Mouse (Mus musculus) left cerebral cortex, adult 18-20 months (tissue): ENCODE results near the gene Pygm. TPM values are rescaled to one million over a fixed set of nuclear protein-coding genes. Genes with fewer than 3 reads are reported as not detected.

Experiments used
- DNase-seq, 2 experiments: peaks; one replicate each; pipeline ENCODE4 v3.0.0; 2021 to 2022; ENCODE audit warnings: low spot score in 2 of 2, mixed read lengths in 1 of 2
- total RNA-seq, 2 experiments: library from RNA; stranded (reverse); gene quantifications; 2 replicates each; pipeline ENCODE4 v1.2.3; 2021

The Pygm gene
- total RNA-seq, 2 experiments from 2014 or later = 32.6 to 37.9 TPM

DNA sequence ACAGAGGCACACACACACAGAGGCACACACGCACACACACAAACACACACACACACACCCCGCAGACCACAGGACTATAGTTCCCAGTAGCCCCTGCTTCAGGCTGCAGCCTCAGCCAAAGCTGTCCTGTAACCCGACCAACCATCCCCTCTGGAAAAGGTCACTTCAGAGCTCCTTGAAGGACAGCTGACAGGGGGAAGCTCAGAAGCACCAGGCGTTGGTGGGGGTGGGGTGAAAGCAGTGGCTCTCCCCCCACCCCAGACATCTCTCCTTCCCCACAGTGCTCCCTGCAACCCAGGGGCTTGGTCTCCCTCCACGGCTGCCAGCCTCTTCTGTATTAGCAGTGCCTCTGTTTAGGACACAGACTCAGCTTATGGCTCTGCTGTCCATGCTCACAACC, 729 bp upstream of the Pygm start:
- DNase-seq = no peak

DNA sequence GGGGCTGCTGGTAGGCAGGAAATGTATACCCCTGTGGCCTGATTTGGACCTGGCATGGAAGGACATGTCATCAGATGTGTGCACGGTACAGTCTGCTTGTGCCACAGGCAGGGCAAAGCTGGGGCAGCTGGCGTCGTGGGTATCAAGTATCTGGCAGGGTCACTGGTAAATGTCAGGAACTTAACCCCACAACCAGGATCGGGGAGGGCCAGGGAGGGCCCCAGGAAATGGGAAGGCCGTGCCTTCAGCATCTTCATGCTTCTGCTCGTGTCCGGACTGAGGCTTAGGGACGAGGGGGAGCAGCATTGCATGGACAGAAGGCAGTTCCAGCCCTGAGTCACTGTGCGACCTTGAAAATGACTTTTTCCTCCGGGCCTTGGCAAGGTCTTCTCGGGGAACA, 755 bp downstream of the Pygm start:
- DNase-seq = no peak

- no peak for DNase-seq
Observed at GRCm38 (mm10) chr19:6385419-6385818, 1.2 kb downstream of the Pygm start.

DNA sequence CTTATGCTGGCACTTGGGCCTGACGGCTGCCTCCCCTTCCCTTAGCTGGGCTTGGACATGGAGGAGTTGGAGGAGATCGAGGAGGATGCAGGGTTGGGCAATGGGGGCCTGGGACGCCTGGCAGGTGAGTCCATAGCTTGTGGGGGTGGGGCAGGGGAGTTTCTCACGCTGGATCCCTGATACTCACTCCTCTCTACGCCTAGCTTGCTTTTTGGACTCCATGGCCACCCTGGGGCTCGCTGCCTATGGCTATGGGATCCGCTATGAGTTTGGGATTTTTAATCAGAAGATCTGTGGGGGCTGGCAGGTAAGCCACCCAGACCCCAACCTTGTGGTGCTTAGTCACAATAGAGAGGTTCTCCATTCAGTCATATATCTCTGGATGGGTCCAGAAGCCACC, 1.6 kb downstream of the Pygm start:
- no peak for DNase-seq

DNA sequence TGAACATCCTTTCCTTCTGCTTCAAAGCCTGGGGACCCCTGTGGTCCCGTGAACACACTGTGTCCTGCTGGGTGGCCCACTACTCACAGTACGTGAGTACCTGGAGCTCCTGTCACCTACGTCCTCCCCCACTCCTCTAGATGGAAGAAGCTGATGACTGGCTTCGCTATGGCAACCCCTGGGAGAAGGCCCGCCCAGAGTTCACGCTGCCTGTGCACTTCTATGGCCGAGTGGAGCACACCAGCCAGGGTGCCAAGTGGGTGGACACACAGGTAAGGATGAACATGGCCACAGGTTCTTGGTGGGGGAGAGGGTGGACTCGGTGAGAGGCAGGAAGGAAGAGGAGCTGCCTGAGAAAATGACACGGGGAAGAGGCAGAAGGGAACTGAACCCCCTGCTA, 2.0 kb downstream of the Pygm start:
- no peak for DNase-seq

GRCm38 (mm10) chr19:6388006-6388405, 3.8 kb downstream of the Pygm start:
- no peak for DNase-seq

DNA sequence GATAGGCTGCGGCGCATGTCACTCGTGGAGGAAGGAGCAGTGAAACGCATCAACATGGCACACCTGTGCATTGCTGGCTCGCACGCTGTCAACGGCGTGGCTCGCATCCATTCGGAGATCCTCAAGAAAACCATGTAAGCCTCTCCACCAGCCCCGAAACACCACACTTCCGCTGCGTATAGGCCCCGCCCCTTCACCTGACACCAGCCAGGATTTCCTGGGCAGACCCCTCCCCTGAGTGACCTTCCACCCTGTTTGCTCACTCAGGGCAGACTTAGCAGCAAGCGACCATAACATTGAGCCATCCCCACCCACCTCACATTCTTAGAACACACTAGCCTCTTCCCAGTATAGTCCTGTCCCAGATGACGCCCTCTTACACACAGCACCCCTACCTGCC, 5.6 kb downstream of the Pygm start:
- DNase-seq = no peak

- no peak for DNase-seq
Observed at GRCm38 (mm10) chr19:6390251-6390650, 6.1 kb downstream of the Pygm start.

DNA sequence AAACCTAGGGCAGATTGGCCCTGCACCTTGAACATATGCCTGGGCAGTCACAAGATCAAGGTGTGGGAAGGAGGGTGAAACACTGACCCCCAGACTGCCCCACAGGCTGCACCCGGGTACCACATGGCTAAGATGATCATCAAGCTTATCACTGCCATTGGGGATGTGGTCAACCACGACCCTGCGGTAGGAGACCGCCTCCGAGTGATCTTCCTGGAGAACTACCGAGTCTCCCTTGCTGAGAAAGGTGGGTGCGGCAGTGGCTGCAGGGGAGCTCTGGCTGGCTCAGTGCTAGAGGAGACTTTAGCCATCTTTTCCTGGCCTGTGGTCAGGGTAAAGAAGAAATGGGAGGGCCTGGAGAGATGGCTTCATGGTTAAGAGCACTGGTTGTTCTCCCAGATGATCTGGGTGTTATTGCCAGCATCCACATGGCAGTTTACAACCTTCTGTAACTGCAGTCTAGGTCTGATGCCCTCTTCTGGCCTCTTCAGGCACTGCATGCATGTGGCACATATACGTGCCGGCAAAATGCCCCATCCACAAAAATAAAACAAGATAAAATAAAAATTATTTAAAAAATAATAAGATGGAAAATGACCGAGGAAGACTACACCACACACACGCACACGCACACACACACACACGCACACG, 8.7 kb downstream of the Pygm start:
- no peak for DNase-seq

DNA sequence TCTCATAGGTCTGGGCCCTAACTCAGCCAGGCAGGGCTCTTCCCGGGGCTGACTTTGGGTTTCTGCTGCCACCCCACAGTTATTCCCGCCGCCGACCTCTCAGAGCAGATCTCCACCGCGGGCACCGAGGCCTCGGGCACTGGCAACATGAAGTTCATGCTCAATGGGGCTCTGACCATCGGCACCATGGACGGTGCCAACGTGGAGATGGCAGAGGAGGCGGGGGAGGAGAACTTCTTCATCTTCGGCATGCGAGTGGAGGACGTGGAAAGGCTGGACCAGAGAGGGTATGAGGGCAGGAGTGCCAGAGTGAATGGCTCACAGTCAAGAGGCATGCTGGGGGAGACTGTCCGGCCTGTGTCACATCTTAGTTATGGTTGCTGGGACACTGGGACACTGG, 9.4 kb downstream of the Pygm start:
- no peak for DNase-seq

GRCm38 (mm10) chr19:6396237-6396636, 12.0 kb downstream of the Pygm start:
- no peak for DNase-seq

DNA sequence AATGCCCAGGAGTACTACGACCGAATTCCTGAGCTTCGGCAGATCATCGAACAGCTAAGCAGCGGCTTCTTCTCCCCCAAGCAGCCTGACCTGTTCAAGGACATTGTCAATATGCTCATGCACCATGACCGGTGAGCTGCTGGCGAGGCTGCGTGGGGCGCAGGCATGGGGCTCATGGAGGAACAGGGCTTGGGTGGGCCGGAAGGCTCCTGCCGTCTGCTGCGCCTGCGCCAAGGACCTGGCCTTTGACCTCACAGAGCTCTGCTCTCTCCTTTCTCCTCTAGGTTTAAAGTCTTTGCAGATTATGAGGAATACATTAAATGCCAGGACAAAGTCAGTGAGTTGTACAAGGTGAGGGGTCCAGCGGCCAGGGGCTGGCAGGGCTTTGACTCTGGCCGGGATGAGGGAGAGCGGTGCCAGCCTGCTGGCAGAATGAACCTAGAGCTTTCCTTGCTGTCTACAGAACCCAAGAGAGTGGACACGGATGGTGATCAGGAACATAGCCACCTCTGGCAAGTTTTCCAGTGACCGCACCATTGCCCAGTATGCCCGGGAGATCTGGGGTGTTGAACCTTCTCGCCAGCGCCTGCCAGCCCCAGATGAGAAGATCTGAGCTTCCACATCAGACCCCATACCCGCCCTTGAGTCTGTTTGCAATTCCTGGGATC, 13.5 kb downstream of the Pygm start:
- DNase-seq = no peak

GRCm38 (mm10) chr19:6398447-6399284, 14.5 kb downstream of the Pygm start:
- no peak for DNase-seq

DNA sequence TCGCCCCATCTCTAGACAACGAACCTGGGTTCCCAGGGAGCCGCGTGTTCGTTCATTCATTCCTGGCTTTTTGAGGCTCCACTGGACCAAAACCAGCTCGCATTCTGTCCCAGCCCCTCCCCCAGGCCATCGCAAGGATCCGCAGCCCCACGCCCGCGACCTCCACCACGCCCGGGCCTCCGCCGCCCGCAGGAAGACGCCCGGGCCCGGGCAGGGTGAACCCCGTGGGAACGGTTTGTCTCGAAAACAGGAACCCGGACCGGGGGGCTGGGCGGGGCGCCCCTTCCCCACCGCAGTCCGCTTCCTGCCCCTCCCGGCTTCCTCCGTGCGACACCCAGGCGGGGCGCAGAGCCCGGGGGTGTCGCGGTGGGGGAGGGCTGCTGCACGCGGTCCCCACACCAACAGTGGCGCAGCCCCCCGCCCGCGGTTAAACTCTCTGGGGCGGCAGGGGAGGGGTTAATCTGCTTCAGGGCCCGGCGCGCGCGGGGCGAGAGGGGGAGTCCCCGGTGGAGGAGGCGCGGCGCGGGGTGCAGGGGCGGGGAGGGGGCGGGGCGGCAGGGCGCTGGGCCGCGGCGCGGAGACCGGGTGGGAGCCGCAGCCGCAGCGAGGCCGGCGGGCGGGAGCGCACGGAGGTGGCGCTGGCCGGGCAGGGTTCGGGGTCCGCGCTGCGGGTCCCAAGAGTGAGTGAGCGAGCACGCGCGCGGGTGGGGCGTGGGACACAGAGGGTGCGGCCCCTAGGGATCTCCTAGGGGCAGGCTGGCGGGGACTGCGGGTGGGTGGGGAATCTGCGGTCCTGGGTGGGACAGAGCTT, 15.3 kb downstream of the Pygm start, which contains the start of gene Rasgrp2:
Gene Rasgrp2, plus strand, starts transcription at position 56 of the 811 bp plus-strand sequence.
- DNase-seq = no peak

DNA sequence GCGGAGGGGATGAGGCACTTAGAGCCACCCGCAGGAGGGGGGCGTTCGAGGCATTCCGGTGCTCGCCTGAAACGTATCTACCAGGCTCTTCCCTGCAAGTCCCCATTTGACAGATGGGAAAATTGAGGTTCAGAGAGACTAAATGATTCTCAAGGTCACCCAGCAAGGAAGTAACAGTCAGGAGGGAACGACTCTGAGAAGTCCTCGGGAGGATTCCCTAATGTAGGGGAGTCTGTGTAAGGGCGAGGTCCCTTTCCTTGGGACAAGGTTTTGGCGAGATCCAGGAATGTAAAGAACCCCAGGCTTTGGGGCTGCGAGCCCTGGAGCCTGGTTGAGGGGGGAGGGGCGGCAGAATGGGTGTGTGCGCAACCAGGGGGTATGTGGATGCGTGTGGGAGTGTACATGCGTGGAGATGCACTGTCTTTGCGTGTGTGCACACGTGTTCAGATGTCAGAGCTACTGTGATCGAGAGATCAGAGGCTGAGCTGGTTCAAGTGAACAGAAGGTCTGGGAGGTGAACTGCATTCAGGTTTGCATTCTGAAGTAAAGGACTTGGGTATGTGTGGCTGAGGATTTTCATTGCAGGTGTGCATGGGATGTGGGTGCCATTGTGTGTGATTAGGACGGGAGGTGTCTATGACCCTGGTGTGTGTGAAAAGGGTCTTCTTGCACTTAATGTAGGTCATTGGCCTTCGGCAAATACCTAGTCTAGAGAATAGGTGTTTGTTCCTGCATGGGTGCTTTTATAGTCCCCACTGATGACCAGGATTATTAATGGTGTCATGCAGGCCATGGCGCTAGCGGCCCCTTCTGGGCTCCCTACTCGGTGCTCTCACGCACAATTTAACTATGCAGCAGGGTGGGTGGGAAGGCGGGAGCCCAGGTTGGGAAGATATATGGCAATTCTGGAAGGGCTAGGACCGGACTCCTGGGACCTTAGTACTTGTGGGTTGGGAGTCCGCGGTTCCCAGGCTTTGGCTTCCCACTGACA, 16.2 kb downstream of the Pygm start:
- DNase-seq = no peak

DNA sequence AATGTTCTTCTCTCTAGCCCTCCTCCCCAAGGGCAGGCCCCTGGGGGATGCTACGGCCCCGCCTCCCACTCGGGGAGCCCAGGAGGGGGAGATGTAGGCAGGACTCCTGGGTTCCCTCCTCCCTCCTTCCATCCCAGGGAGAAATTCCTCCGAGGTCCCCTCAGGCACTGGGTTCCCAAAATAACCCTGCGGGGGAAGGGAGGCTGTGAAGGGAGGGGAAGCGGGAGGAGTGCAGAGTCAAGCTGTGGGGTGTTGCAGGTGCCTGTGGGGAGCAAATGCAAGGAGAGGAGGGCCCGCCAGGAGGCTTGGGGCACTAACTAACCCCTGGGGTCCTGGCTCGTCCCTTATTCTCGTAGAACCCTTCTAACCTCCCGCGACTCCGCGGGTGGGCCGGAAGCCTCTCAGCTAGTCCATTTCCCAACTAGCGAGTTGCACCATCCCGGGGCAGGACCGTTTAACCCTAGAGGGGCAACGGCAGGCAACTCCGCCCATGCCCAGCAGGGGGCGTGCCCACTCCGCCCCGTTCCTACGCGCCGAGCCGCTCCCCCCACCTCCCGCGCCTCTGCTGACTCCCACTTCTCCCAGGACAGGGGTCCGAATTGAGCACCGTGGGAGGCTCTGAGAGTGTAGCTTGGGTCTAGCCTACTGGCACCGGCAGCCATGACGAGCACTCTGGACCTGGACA, 17.1 kb downstream of the Pygm start:
- peak; percentile 42 to 60 for DNase-seq

DNA sequence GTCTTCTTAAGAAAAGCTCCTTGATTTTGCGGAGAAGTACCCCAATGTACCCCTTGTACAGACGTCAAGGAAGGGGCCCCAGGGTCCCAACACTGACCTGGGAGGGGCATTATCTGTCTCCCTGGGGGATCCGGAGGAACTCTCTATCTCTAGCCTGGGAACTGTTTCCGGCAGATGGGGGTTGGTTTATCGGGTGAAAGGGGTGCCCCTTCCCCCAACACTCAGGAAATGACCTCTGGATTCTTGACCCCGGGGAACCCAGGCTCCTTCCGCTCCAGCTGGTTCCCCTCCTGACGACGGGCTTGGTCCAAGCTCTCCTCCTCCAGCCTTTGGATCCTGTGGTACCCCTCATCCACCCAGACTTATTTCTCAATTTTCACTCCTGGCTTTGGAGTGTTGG, 17.8 kb downstream of the Pygm start:
- DNase-seq = no peak

GRCm38 (mm10) chr19:6403869-6404268, 19.7 kb downstream of the Pygm start:
- DNase-seq = no peak

- no peak for DNase-seq
Observed at GRCm38 (mm10) chr19:6405433-6405832, 21.2 kb downstream of the Pygm start.
